Mouse (Mus musculus) testis, postnatal 14 days (tissue): ENCODE measurements around the gene Tmcc3.
"Not testable (repeated sequence)": the region's sequence is repeated elsewhere in the genome, so short reads cannot be mapped to it uniquely, and the experiment has no call there.

Source experiments
- DNase-seq: peaks from one replicate; pipeline ENCODE4 v3.0.0; 2021; ENCODE audit warnings: low spot score

The Tmcc3 gene

DNA sequence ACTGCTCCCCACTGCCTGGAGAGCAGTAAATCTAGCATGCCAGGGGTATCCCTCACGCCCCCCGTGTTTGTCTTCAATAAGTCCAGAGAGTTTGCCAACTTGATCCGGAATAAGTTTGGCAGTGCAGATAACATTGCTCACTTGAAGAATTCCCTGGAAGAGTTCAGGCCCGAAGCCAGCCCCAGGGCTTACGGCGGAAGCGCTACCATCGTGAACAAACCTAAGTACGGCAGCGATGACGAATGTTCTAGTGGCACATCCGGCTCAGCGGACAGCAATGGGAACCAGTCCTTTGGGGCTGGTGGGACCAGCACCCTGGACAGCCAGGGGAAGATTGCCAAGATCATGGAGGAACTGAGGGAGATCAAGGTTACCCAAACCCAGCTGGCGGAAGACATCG, 267.1 kb downstream of the Tmcc3 start:
- DNase-seq = no peak

DNA sequence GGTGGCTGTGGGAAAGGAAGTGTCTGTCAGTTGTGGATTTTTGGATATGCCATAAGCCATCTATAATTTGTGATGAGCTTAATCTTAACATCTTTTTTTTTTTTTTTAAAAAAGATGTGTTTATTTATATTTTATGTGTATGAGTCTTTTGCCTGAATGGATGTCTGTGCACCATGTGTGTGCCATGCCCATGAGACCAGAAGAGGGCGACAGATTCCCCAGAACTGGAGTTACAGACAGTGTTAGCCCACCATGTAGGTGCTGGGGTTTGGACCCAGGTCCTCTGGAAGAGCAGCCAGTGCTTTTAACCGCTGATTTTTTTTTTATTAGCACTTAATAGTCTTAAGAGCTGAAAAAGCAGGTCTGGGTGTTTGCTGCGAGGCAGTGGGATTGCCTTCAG, 269.6 kb downstream of the Tmcc3 start:
- no peak for DNase-seq

DNA sequence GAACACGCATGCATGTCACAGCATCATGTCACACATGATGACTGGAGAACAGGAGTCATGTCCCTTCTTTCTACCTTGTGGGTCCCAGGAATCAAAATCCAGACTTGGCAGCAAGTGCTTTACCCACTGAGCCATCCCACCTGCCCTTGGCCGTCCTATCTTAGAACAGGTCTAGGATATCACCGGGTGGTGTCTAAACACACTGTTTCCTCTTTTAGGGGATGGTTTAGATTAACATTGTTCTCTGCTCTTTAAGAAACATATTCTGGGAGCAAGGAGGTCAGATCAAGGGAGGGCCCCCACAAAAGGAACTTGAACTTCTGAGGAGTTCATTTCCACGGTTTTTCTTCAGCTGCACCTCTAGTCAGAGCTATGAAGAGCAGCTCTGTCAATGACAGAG, 272.0 kb downstream of the Tmcc3 start:
- no peak for DNase-seq

DNA sequence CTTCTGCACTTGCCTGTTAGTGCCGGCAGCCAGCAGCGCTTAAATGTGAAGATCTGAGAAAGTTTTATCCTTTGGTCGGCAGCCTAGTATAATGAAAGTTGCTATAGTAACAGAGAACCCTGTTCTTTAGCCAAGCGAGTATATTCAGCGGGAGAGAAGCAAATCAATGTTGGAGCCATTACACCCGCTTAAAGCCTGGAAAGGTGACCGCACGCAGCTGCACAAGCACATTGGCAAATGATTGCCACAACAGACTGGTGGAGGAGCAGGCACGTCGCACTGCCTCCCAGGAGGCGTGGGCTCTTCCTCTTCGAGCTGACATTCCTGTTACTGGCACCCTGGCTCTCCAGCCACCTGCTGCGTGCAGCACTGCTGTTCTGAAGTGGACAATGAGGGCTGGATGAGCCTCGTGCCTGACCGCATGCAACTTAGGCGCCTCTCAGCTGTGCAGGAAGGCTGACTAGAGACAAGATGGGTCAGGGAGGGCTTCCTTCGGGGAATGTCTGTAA, 273.2 kb downstream of the Tmcc3 start:
- DNase-seq = no peak

DNA sequence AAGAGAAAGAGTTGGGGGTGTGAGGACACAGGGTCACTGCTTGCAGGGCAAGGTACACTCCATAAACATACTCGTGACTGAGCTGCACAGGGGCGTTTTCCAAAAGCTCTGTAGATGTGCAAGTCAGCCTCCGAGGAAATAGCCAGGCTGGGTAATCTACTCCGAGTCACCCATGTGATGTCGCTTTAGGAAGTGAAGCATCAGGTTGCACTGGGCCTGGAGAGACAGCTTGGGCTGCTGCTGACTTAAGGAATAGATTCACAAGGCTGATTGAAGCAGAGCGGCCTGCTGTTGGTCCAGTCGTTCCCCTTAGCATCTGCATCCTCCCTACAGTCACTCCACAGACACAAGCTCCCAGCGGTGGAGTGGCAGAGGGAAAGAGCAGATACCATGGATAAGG, 274.1 kb downstream of the Tmcc3 start:
- DNase-seq = no peak

DNA sequence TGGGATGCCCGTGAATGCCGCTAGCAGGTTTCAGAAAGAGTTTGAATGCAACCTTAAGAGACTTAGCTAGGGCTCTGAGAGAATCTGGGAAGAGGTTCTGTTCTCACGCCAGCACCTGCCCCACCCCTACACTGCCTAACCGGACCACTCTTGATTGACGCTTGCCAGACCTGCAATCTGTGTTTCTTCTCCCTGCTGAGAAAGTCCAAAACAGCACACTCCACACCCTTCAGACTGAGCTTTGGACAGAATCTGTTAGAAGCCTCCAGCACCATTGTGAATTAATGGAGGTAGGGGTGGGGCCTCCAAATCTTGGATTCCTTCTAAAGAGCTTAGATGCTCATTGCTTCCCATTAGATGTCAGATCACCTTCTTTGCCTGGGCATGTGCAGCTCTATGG, 277.2 kb downstream of the Tmcc3 start:
- no peak for DNase-seq

DNA sequence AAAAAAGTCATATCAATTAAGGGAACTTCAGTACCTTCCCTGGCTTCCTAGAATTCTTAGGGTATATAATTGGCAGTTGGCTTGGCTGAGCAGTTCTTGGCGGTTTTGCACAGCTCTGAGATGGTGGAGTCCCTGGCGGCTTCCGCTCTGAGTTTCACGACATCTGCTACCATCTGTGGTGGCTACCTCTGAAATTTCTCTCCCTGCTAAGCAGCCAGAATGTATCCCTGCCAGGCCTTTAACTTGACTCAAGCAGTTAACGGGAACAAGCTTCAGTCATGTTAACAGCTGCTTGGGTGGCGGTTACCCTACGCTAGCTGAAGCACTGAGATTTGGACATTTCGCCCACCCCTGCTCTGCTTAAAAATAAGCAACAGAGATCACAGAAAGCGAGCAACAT, 284.0 kb downstream of the Tmcc3 start:
- DNase-seq = no peak

DNA sequence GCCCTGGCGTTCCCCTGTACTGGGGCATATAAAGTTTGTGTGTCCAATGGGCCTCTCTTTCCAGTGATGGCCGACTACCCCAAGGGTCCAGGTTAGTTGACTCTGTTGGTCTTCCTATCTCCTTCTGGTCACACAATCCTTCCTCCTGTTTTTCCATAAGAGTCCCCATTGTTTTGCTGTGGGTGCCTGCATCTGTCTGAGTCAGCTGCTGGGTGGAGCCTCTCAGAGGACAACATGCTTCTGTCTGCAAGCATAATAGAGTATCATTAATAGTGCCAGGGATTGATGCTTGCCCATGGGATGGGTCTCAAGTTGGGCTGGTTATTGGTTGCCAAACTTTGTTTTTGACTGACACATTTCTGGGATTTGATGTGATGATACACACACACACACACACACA, 288.1 kb downstream of the Tmcc3 start:
- DNase-seq = not testable (repeated sequence)

DNA sequence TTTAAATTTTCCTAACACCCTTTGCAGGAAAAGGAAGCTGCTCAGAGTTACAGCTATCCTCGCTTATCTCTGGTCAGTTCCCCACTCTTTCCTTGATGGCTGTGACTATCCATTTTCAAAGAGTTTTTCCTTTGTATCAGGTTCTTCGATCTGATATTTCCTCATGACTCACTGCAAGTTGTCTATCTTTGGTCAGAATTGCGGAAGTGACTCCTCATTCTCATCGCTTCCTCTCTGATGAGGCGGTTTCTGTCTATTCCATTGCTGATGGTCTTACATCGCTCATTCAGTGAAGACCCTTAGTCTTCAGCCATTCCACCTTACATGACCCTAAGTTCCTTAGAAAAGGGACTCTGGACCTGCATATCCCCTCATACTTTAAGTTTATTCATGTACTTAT, 289.3 kb downstream of the Tmcc3 start:
- DNase-seq = no peak

DNA sequence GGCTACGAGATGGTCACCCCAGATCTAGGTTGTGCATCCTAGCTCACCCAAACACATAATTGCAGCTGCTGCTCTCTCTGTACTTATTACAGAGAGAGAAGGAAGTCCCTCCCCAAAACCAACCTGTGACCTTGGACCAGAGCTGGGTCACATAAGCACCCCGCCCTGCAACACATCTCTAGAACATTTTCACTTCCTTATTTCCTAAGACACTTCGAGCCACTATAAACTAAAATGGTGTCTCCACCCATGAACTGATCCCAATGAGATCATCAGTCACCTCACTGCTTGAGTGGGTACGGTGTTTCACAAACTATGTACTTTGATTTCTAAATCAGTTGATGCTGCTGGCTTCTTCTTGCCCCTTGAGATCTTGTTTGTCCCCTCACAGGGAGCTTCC, 293.7 kb downstream of the Tmcc3 start:
- no peak for DNase-seq

DNA sequence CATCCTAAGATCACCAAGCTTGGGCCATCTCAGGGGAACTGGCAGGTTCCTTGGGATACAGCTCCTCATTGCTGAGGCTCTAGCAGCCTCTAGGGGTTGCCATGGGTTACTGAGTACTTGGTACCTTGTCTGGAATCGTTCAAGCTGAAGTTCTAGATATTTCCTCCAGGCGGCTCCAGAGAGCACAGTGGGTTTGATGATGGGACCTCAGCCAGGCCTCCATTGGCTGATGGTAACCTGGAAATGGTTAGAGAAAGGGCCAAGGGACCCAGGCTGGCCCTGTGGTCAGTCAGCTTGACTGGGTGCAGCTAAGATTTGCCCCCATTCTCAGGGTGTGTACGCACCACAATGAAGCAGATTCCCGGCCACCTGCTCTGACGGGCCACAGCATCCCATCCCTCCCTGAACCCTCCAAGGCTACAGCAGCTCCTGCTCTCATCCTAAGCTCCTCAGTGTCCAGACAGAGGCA, 297.6 kb downstream of the Tmcc3 start:
- DNase-seq = peak; percentile 26

DNA sequence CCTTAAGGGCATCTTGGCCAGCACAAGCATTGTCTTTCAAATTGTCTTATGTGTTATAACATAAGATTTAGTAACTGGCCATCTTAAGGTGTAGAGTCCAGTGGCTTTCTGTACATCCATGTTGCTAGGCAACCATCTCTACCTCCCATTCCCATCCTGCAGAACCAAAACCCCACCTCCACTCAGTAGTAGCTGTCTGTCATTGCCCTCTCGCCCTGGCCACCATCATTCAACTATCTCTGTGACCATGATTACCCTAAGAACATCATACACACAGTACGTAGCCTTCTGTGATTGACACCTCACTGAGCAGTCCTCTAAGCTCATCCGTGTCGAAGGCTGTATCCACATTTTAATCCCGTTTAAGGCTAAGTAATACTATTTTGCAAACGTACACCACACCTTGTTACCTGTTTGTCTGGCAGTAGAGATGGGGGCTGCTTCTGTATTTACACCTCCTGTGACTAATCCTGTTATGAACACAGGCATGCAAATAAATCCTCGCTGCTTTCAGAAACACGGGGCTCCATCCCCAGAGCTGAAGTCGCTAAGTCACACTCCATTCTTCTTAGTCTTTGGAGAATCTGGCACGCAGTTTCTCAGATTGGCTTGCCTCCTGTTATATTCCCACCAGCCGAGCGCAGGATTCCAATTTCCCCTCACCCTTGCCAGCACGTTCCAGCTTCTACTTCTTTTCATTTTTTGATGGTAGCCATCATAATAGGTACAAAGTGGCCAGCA, 299.6 kb downstream of the Tmcc3 start:
- DNase-seq = no peak

DNA sequence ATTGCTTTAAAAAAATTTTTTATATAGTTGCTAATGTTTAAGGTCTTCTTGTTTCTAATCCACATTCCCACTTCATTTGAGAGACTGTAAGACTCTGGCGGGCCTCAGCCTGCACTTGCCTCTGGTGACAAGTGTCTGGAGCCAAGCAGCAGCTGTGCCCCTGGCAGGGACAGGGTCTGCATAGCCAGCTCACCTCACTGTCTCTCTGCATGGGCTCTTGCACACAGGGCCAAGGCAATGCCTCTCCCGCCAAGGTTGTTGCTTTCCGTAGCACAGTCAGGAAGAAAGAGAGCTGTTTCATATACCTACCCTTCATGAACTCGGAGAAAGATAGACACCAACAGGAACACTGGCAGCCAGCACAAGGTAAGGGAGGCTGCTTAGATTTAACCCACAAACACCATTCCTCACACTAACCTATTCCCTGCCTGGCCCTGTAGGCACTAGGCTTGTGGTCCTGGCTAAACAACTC, 300.3 kb downstream of the Tmcc3 start:
- no peak for DNase-seq

DNA sequence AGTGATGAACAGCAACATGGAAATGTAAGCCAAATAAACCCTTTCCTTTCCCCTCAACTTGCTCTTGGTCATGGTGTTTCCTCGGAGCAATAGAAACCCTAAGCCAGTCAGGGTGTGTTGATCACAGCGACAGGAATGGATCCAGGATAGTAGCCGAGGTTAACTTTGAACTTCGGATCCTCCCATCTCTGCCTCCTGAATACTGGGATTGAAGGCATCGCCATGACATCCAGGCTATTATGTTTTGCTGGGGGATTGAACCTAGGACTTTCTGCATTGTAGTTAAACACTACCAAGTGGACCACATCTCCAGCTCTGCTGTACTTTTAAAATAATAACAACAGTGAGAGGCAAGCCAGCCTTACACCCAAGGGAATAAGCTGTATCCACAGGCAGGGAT, 307.8 kb downstream of the Tmcc3 start:
- DNase-seq = no peak

DNA sequence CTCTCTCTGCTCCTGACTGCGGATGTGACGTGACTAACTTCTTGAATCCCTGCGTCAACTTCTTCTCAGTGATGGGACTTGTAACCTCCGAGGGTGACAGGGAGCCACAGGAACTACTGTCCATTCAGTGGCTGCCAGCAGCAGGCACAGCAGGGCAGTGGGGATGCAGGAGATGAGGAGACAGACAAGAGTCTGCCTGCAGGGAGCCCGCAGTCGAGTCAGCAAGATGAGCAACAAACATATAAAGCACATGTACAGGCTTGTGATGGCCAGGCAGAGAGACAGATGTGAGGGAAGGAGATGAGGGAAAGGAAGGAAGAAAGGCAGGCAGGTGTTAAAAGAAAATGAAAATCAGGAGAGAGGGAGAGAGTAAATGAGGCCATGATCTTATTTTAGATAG, 308.8 kb downstream of the Tmcc3 start:
- DNase-seq = no peak

DNA sequence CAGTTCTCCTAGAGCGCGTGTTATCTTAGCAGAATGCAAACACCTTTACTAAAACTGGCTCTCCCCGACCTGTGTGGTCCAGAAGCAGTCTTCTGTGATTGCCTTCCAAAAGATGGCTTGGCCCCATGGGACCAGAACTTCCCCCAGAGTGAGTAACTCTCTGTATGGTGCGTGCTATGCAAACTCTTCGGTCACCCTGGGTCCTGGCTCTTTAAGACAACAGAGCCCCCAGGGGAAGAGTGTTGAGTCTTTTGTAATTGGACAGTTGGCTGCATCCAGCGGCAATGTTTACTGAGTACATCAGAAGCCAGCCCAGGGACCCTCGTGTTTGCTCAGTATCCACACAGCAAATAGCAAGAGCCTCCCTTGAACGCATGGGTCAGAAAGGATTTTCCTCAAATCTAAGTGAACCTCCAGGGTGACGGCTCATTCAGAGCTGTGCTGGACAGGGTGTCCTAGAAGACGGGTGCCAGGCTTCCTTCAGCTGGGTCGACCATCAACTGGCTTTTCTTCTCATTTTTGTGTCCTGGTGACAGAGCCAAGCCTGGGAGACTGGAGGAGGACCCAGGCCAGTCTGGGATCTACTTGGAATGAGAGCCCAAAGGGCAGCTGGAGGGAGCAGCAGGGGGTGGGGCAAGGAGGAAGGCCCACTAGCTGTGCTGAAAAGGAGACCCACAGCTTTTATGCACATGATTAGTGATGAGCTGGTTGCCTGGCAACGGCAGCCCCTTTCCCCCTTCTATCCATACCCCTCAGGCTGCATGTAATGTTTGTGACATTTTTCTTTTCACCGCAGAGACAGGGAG, 309.9 kb downstream of the Tmcc3 start:
- no peak for DNase-seq

DNA sequence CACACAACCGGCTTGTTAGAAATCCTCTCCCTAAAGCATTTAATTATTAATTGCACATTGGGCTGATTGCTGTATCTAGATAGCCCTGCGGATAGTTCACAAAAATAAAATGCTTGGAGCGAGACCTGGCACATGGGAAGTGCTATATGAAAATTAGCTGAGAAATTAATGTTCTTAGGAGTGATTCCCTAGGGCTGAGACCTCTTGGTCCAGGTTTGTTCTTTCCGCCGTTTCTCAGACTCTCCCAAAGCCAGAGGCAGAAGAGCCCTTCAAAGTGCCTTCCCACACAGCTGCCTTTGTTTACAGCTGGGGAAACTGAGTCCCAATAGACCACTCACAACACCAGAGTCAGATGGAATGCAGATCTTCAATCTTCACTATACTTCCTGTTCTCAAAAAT, 310.5 kb downstream of the Tmcc3 start:
- DNase-seq = no peak

DNA sequence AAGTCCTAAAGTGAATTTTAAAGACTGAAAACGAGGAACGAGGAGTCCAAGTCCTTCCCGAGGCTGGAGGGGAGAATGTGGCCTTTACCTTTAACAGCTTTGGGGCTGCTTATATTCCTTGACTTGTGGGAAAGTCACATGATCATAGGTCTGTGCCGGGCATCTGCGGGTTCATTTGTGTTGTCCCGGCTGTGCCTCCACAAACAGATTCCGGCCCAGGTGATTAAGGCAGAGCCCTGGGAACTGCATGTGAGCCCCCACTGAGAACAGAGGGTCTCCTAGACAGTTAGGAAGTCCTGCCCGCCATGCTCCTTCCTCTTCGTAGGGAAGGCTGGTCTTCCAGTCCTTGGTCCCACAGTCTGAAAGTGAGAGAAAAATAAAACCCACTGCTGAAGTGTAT, 311.1 kb downstream of the Tmcc3 start:
- no peak for DNase-seq

DNA sequence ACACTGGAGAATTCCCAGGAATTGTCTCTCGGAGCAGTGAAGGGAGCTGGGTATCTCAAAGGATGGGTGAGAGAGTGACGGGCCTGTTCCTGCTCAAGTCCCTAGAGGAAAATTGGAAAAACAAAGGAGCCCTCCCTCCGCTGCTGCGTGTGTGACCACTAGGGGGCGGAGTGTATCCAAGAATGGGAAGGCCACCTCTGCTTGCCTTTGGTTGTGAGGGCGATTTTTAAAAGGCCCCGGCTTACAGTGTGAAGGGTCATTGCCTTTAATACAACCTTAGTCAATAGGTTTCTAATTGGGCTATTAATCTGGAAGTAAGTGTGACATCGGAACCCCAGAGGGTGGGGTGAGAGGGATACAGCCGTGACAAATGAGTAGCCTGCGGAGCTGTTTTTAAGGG, 311.9 kb downstream of the Tmcc3 start:
- peak; percentile 67 for DNase-seq

DNA sequence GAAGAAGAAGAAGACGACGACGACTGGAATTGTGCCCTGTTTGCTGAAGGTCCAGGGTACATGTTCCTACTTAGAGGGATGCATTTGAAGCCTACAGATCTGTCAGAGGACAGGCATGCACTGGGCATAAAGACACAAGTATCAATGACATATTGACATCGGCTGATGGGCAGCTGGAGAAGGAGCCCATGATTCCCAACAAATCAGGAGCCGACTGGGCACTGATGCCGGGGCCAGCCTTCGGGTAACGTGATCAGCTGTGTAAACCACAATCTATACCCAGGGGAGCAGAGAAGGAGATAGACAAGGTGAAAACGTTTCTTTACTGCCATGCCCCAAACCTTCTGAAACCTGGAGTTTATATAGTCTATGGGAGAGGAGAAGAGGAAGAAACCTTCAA, 313.3 kb downstream of the Tmcc3 start:
- no peak for DNase-seq

DNA sequence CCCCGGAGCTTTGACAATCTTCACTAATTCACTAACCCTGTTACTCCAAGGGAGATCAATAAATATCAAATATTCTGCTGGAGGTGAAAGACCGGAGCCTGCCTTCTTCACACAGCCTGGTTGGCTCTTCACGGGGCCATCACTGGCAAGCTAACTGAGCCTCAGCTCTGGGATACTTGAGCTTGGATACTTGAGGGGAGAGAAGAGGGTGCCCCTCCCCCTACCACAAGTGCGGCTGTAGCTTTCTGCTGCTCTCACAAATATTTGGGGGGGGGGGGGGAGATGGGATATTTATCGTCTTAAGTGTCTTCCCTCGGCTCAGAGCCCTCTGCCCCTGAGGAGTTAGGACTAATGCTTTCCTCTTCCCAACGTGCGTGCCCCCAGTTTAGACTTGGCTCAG, 313.9 kb downstream of the Tmcc3 start:
- DNase-seq = no peak

DNA sequence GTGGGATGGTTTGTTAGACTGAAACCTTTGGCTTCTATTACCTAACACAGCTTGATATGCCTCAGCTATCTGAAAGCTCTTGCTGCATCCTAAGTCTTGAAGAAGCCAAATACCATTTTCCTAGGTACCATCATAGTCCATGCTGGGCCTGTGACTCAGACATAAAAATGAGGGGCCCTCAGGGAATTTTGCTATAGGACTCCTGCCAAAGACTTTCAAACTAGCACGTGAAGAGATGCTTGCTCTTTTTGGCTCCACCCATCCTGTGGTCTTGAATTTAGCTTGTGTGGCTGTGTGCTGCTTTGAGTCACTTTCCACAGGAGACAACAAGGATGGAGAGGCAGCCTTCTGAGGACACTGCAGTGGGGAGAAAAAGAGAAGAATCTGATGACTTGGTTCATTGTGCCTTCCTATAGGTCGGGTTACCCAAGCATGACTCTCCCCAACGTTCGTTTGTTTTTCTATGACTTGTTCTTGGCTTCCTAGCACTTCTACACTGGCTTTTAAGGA, 319.1 kb downstream of the Tmcc3 start:
- no peak for DNase-seq

DNA sequence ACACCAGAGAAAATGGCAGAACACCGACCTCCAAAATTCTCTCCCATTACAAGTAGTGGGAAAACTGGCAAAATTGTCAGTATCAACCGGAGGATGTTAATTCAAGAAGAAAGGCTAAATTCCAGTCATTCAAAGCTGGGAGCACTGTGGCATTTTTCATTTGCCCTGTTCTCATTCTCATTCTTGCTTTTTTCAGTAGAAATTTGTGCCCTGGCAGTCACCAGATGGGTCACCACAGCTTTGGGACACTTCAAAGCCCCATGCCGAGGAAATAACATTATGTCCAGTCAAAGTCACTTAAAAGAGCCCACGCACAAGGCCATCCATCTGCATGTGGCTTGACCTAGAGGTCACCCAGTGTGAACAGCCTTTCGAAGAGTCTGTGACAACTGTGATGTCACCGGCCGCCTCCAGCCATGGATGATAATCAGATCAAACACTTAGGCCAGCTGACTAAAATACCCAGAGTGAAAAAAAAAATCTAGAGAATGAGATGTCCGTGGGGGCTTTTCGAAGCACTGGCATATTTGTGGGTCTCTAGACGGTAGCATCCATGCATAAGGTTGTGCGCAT, 319.9 kb downstream of the Tmcc3 start:
- DNase-seq = no peak
